Mouse (Mus musculus): ENCODE results near the gene Dusp6.
"Not testable (repeated sequence)": the region's sequence is repeated elsewhere in the genome, so short reads cannot be mapped to it uniquely, and the experiment has no call there.

Dusp6 gene

GRCm38 (mm10) chr10:99262867-99263379, at the start of gene Dusp6:
Dusp6 (plus strand) TSS chr10:99263231.
- DNase-seq (ENCODE audit: low read depth, low spot score): peak; percentile 94

- no peak for DNase-seq (ENCODE audit: low read depth, low spot score)
Measured at GRCm38 (mm10) chr10:99214421-99215299, 48.4 kb upstream of the Dusp6 start.

GRCm38 (mm10) chr10:99216570-99216969, 46.5 kb upstream of the Dusp6 start:
- DNase-seq (ENCODE audit: low read depth, low spot score): not testable (repeated sequence)

- no peak for DNase-seq (ENCODE audit: low read depth, low spot score)
Measured at GRCm38 (mm10) chr10:99221540-99221939, 41.5 kb upstream of the Dusp6 start.

- DNase-seq (ENCODE audit: low read depth, low spot score): no peak
Measured at GRCm38 (mm10) chr10:99222726-99223125, 40.3 kb upstream of the Dusp6 start.

GRCm38 (mm10) chr10:99224218-99224617, 38.8 kb upstream of the Dusp6 start:
- no peak for DNase-seq (ENCODE audit: low read depth, low spot score)

GRCm38 (mm10) chr10:99226782-99227181, 36.2 kb upstream of the Dusp6 start:
- no peak for DNase-seq (ENCODE audit: low read depth, low spot score)

- DNase-seq (ENCODE audit: low read depth, low spot score): no peak
Measured at GRCm38 (mm10) chr10:99227968-99228864, 34.8 kb upstream of the Dusp6 start.

- no peak for DNase-seq (ENCODE audit: low read depth, low spot score)
Measured at GRCm38 (mm10) chr10:99229031-99229684, 33.9 kb upstream of the Dusp6 start.

GRCm38 (mm10) chr10:99232518-99233227, 30.4 kb upstream of the Dusp6 start:
- DNase-seq (ENCODE audit: low read depth, low spot score): no peak

GRCm38 (mm10) chr10:99234336-99234735, 28.7 kb upstream of the Dusp6 start:
- DNase-seq (ENCODE audit: low read depth, low spot score): no peak

GRCm38 (mm10) chr10:99235081-99235480, 27.9 kb upstream of the Dusp6 start:
- no peak for DNase-seq (ENCODE audit: low read depth, low spot score)

GRCm38 (mm10) chr10:99237205-99237832, 25.7 kb upstream of the Dusp6 start:
- DNase-seq (ENCODE audit: low read depth, low spot score): no peak

GRCm38 (mm10) chr10:99238537-99238936, 24.5 kb upstream of the Dusp6 start:
- no peak for DNase-seq (ENCODE audit: low read depth, low spot score)

- no peak for DNase-seq (ENCODE audit: low read depth, low spot score)
Measured at GRCm38 (mm10) chr10:99241284-99241828, 21.7 kb upstream of the Dusp6 start.

- DNase-seq (ENCODE audit: low read depth, low spot score): no peak
Measured at GRCm38 (mm10) chr10:99241829-99242711, 21.0 kb upstream of the Dusp6 start.

GRCm38 (mm10) chr10:99242721-99243120, 20.3 kb upstream of the Dusp6 start:
- DNase-seq (ENCODE audit: low read depth, low spot score): no peak

- DNase-seq (ENCODE audit: low read depth, low spot score): no peak
Measured at GRCm38 (mm10) chr10:99243907-99244489, 19.0 kb upstream of the Dusp6 start.
